Mouse (Mus musculus) spleen, adult 2 months (tissue): ENCODE data around the gene Rhcg. TPM values are rescaled to one million over a fixed set of nuclear protein-coding genes. Genes with fewer than 3 reads are reported as not detected.

Experiments
- DNase-seq, 2 experiments: peaks; one replicate each; pipeline versions ENCODE4 v3.0.0 to v3.0.0-alpha.2; 2012 to 2021; ENCODE audit warnings: low spot score in 2 of 2, low read depth in 1 of 2
- H3K27ac ChIP-seq: fragments of 200-500 bp; 2 replicates; pipeline ENCODE4 v1.5.1; 2012; ENCODE audit warnings: low read length, inconsistent platforms; ENCODE audit not compliant: insufficient read depth
- H3K27me3 ChIP-seq: fragments of 200-500 bp; 2 replicates; pipeline ENCODE4 v1.6.1; 2012; ENCODE audit warnings: mild to moderate bottlenecking, moderate library complexity, low read length, inconsistent platforms; ENCODE audit not compliant: control insufficient read depth, insufficient read depth
- H3K36me3 ChIP-seq: fragments of 200-500 bp; 2 replicates; pipeline ENCODE4 v1.6.1; 2012; ENCODE audit warnings: mild to moderate bottlenecking, low read length, inconsistent platforms; ENCODE audit not compliant: control insufficient read depth, insufficient read depth
- H3K4me1 ChIP-seq: fragments of 200-500 bp; 2 replicates; pipeline ENCODE4 v1.6.1; 2011; ENCODE audit warnings: inconsistent platforms; ENCODE audit not compliant: control insufficient read depth, insufficient read depth, insufficient read length
- H3K4me3 ChIP-seq: fragments of 200-500 bp; 2 replicates; pipeline ENCODE4 v1.5.1; 2011; ENCODE audit warnings: mild to moderate bottlenecking, inconsistent platforms; ENCODE audit not compliant: insufficient read depth, insufficient read length; ENCODE audit errors: extremely low read depth
- CTCF ChIP-seq: fragments of 200-500 bp; IDR thresholded peaks from 2 replicates; pipeline ENCODE4 v1.5.1; 2011; ENCODE audit warnings: mild to moderate bottlenecking, inconsistent platforms; ENCODE audit not compliant: insufficient read depth, insufficient read length, insufficient replicate concordance; ENCODE audit errors: extremely low read depth
- POLR2A ChIP-seq: fragments of 200-500 bp; IDR thresholded peaks from 2 replicates; pipeline ENCODE4 v1.6.1; 2011; ENCODE audit warnings: low read depth, low read length, inconsistent platforms
- WGBS: fragments of 180-500 bp; shearing (Covaris S2); methylation state at CpG from one replicate; pipeline ENCODE4 v1.1.7; 2018; 5-methylcytosine and 5-hydroxymethylcytosine counted together
- polyA plus RNA-seq: library from polyadenylated mRNA; depleted of rRNA; stranded (reverse); fragments of >200 nt; gene quantifications from 2 replicates; pipeline ENCODE4 v1.2.3, GENCODE M21; 2012

Gene Rhcg
- polyA plus RNA-seq, 1 experiment = 0.07 TPM

GRCm38 (mm10) chr7:79615008-79615407, 2.4 kb downstream of the Rhcg start:
- H3K4me1 ChIP-seq = no peaks in the 10 kb centered on the region
- no peaks in the 10 kb centered on the region for H3K36me3 ChIP-seq
- TF ChIP-seq CTCF (no peak), POLR2A (no peak)
- WGBS = 71% methylated on average over 4 of the region's 4 CpGs
- H3K27me3 ChIP-seq = no peaks in the 10 kb centered on the region; the same call in 1 of the 2 replicates
- no peak overlapping the region for H3K27ac ChIP-seq
- no peak for DNase-seq
- no peak overlapping the region for H3K4me3 ChIP-seq

GRCm38 (mm10) chr7:79613314-79613713, 4.1 kb downstream of the Rhcg start:
- Histone ChIP-seq H3K4me1 (no peaks in the 10 kb centered on the region), H3K27ac (no peak overlapping the region), H3K27me3 (no peaks in the 10 kb centered on the region; the same call in 1 of the 2 replicates), H3K4me3 (no peak overlapping the region), H3K36me3 (no peaks in the 10 kb centered on the region)
- DNase-seq = no peak
- no peak for TF ChIP-seq POLR2A
- no peak for TF ChIP-seq CTCF
- 54% methylated on average over 11 of the region's 11 CpGs for WGBS

- DNase-seq = no peak
- H3K27me3 ChIP-seq = no peaks in the 10 kb centered on the region; the same call in 1 of the 2 replicates
- no peaks in the 10 kb centered on the region for H3K4me1 ChIP-seq
- H3K4me3 ChIP-seq = no peak overlapping the region
- TF ChIP-seq CTCF = peak; percentile 27; the same call in 1 of the 2 replicates
- TF ChIP-seq POLR2A = no peak
- 17% methylated on average over 6 of the region's 6 CpGs for WGBS
- no peak overlapping the region for H3K27ac ChIP-seq
- no peaks in the 10 kb centered on the region for H3K36me3 ChIP-seq
Measured at GRCm38 (mm10) chr7:79612783-79613182, 4.7 kb downstream of the Rhcg start.

- Histone ChIP-seq H3K36me3 (no peaks in the 10 kb centered on the region), H3K27me3 (no peaks in the 10 kb centered on the region; the same call in 1 of the 2 replicates), H3K27ac (no peak overlapping the region), H3K4me3 (no peak overlapping the region), H3K4me1 (no peaks in the 10 kb centered on the region)
- no peak for TF ChIP-seq CTCF
- no peak for TF ChIP-seq POLR2A
- WGBS = 85% methylated on average over 9 of the region's 9 CpGs
- no peak for DNase-seq
Measured at GRCm38 (mm10) chr7:79611901-79612300, 5.6 kb downstream of the Rhcg start.

GRCm38 (mm10) chr7:79607263-79607921, 10.1 kb downstream of the Rhcg start:
- Histone ChIP-seq H3K27me3 (no peaks in the 10 kb centered on the region; the same call in 1 of the 2 replicates), H3K4me3 (no peak overlapping the region), H3K4me1 (no peaks in the 10 kb centered on the region), H3K27ac (no peak overlapping the region), H3K36me3 (no peaks in the 10 kb centered on the region)
- WGBS = 4% methylated on average over 25 of the region's 25 CpGs
- DNase-seq = no peak
- no peak for TF ChIP-seq CTCF
- TF ChIP-seq POLR2A = no peak

GRCm38 (mm10) chr7:79606766-79607165, 10.7 kb downstream of the Rhcg start:
- WGBS = 4% methylated on average over 3 of the region's 3 CpGs
- no peak for DNase-seq
- H3K4me3 ChIP-seq = no peak overlapping the region
- H3K4me1 ChIP-seq = no peaks in the 10 kb centered on the region
- TF ChIP-seq POLR2A = no peak
- no peak for TF ChIP-seq CTCF
- no peaks in the 10 kb centered on the region for H3K36me3 ChIP-seq
- no peak overlapping the region for H3K27ac ChIP-seq
- no peaks in the 10 kb centered on the region; the same call in 1 of the 2 replicates for H3K27me3 ChIP-seq

- H3K27me3 ChIP-seq = no peaks in the 10 kb centered on the region
- WGBS = 39% methylated on average over 8 of the region's 8 CpGs
- H3K27ac ChIP-seq = no peak overlapping the region
- H3K4me3 ChIP-seq = no peak overlapping the region
- TF ChIP-seq POLR2A (no peak), CTCF (no peak)
- H3K36me3 ChIP-seq = no peaks in the 10 kb centered on the region
- H3K4me1 ChIP-seq = no peaks in the 10 kb centered on the region
- DNase-seq = no peak
Measured at GRCm38 (mm10) chr7:79602006-79602405, 15.5 kb downstream of the Rhcg start.

GRCm38 (mm10) chr7:79600122-79600521, 17.3 kb downstream of the Rhcg start:
- WGBS = 82% methylated on average over 10 of the region's 10 CpGs
- TF ChIP-seq POLR2A = no peak
- TF ChIP-seq CTCF = no peak
- H3K4me1 ChIP-seq = no peaks in the 10 kb centered on the region
- DNase-seq = no peak
- no peak overlapping the region for H3K4me3 ChIP-seq
- no peak overlapping the region for H3K27ac ChIP-seq
- H3K27me3 ChIP-seq = no peaks in the 10 kb centered on the region
- H3K36me3 ChIP-seq = no peaks in the 10 kb centered on the region
